Mouse (Mus musculus) bone marrow, adult 2 months (tissue): ENCODE measurements at regions not wholly inside any gene's neighbourhood (a gene's known extent, or its start where the extent isn't known, plus 50 kb on each side); places are given as distances from the start of the nearest gene placed in this dataset.

ENCODE experiments used
- CTCF ChIP-seq: fragments of 200-500 bp; IDR thresholded peaks from 2 replicates; pipeline ENCODE4 v1.5.1; 2011; ENCODE audit warnings: low read length, control low read depth; ENCODE audit not compliant: control insufficient read depth, insufficient read depth
- POLR2A ChIP-seq: fragments of 200-500 bp; IDR thresholded peaks from 2 replicates; pipeline ENCODE4 v1.6.1; 2011; ENCODE audit warnings: low read depth, mild to moderate bottlenecking, control low read depth, low read length, borderline replicate concordance; ENCODE audit not compliant: control insufficient read depth

GRCm38 (mm10) chr8:107785771-107786170 is 156.7 kb upstream of the Zfhx3 start:
- no peak for TF ChIP-seq CTCF
- no peak for TF ChIP-seq POLR2A
